Comparison of ENCODE assay signal across 8 mouse cellular contexts in genomic region chr16:31598409-31598988, GRCm38 (mm10).
DNase-seq lines count a peak whose midpoint lies in the region; ATAC-seq and TF ChIP-seq lines count a peak whose summit lies in the region.

No protein-coding gene starts in this region.

- no peaks in the 10 kb centered on the region for H3K9me3 ChIP-seq in forebrain, embryonic 10.5 days
- no peaks in the 10 kb centered on the region for H3K9me3 ChIP-seq in forebrain, embryonic 15.5 days

- no peak overlapping the region for H3K9ac ChIP-seq in forebrain, embryonic 15.5 days (replicated peaks)
- no peak overlapping the region for H3K9ac ChIP-seq in heart, adult 2 months (ENCODE audit: low read depth, low read length)

- peak overlapping the region; percentile 67 for H3K27ac ChIP-seq in forebrain, embryonic 10.5 days
- no peak overlapping the region for H3K27ac ChIP-seq in forebrain, embryonic 15.5 days (replicated peaks)
- H3K27ac ChIP-seq in heart, adult 2 months = no peak overlapping the region
- H3K27ac ChIP-seq in olfactory bulb, adult 2 months (ENCODE audit: insufficient read depth, low read depth, low read length) = peak overlapping the region; percentile 43

- H3K4me1 ChIP-seq in forebrain, embryonic 10.5 days = peaks cover 19% of the 10 kb centered on the region
- peaks cover 6% of the 10 kb centered on the region for H3K4me1 ChIP-seq in forebrain, embryonic 15.5 days
- H3K4me1 ChIP-seq in heart, adult 2 months (ENCODE audit: control insufficient read depth, insufficient read depth, low read length) = peaks cover 2% of the 10 kb centered on the region
- H3K4me1 ChIP-seq in olfactory bulb, adult 2 months (ENCODE audit: control insufficient read depth, insufficient read depth, low read length) = peaks cover 31% of the 10 kb centered on the region

- H3K79me2 ChIP-seq in heart, adult 2 months (replicated peaks; ENCODE audit: control insufficient read depth, insufficient read depth, low read length) = no peaks in the 10 kb centered on the region

- no peak for TF ChIP-seq CTCF in heart, adult 2 months (IDR thresholded peaks at IDR 0.05)
- no peak for TF ChIP-seq CTCF in olfactory bulb, adult 2 months (IDR thresholded peaks at IDR 0.05; ENCODE audit: insufficient read depth, low read depth, low read length)

- no peak for TF ChIP-seq EP300 in heart, adult 2 months (IDR thresholded peaks at IDR 0.05; ENCODE audit: insufficient read depth, low read depth, low read length)

- H3K27me3 ChIP-seq in forebrain, embryonic 10.5 days (ENCODE audit: poor library complexity, severe bottlenecking) = no peaks in the 10 kb centered on the region
- no peaks in the 10 kb centered on the region for H3K27me3 ChIP-seq in forebrain, embryonic 15.5 days
- H3K27me3 ChIP-seq in heart, adult 2 months (ENCODE audit: control insufficient read depth, insufficient read depth, low read length) = no peaks in the 10 kb centered on the region

- H3K4me2 ChIP-seq in forebrain, embryonic 15.5 days (replicated peaks) = no peak overlapping the region

- TF ChIP-seq POLR2A in heart, adult 2 months (IDR thresholded peaks at IDR 0.05; ENCODE audit: insufficient read depth, low read depth, low read length) = no peak
- TF ChIP-seq POLR2A in olfactory bulb, adult 2 months (IDR thresholded peaks at IDR 0.05; ENCODE audit: insufficient read depth, low read depth, low read length) = no peak

- WGBS in forebrain, embryonic 10.5 days = 87% methylated on average over 9 of the region's 9 CpGs
- WGBS in forebrain, embryonic 15.5 days = 82% methylated on average over 9 of the region's 9 CpGs
- WGBS in heart, adult 2 months = 76% methylated on average over 9 of the region's 9 CpGs
- 55% methylated on average over 9 of the region's 9 CpGs for WGBS in olfactory bulb, adult 2 months

- H3K36me3 ChIP-seq in forebrain, embryonic 10.5 days (replicated peaks) = no peaks in the 10 kb centered on the region
- no peaks in the 10 kb centered on the region for H3K36me3 ChIP-seq in forebrain, embryonic 15.5 days
- no peaks in the 10 kb centered on the region for H3K36me3 ChIP-seq in heart, adult 2 months (ENCODE audit: control insufficient read depth, insufficient read depth, low read length)

- H3K4me3 ChIP-seq in forebrain, embryonic 10.5 days = no peak overlapping the region
- H3K4me3 ChIP-seq in forebrain, embryonic 15.5 days = no peak overlapping the region
- no peak overlapping the region for H3K4me3 ChIP-seq in heart, adult 2 months
- no peak overlapping the region for H3K4me3 ChIP-seq in olfactory bulb, adult 2 months (ENCODE audit: insufficient read depth, low read depth, low read length)

- intact Hi-C loops in heart, adult 2 months (cut with DNase I) = no loop called here

- ATAC-seq in forebrain, embryonic 15.5 days (replicated peaks) = no peak

- DNase-seq in forebrain, embryonic 10.5 days (ENCODE audit: extremely low spot score, low spot score) = no peak
- DNase-seq in urinary bladder, postnatal 25 days (ENCODE audit: low spot score) = peak; percentile 40
- DNase-seq in urinary bladder, postnatal 4 days (ENCODE audit: low spot score in 2 of 2) = no peak
- peak; percentile 50 to 57 for DNase-seq in heart, adult 2 months
- no peak for DNase-seq in kidney, postnatal 36 days
- DNase-seq in lung, adult 18-20 months = no peak

Comparison
In these comparisons a context has a peak if more than half of its experiments do, and no peak if none do; other contexts are left out.
1. DNase-seq: peak in urinary bladder, postnatal 25 days (single experiment) and heart, adult 2 months (2 of 2); none in forebrain, embryonic 10.5 days (single experiment), urinary bladder, postnatal 4 days (0 of 2), kidney, postnatal 36 days (0 of 2) and lung, adult 18-20 months (0 of 2).
2. H3K27ac ChIP-seq: peak in forebrain, embryonic 10.5 days (single experiment) and olfactory bulb, adult 2 months (single experiment); none in forebrain, embryonic 15.5 days (single experiment) and heart, adult 2 months (single experiment).